Mouse (Mus musculus) lung, adult 2 months (tissue): ENCODE measurements around the gene Dpysl5. TPM values are rescaled to one million over a fixed set of nuclear protein-coding genes. Genes with fewer than 3 reads are reported as not detected.

ENCODE experiments used
- DNase-seq: peaks from one replicate; pipeline ENCODE4 v3.0.0; 2022
- H3K4me1 ChIP-seq: fragments of 200-500 bp; 2 replicates; pipeline ENCODE4 v1.6.1; 2011; ENCODE audit warnings: low read length; ENCODE audit not compliant: control insufficient read depth, insufficient read depth
- H3K4me3 ChIP-seq: fragments of 200-500 bp; replicated peaks from 2 replicates; pipeline ENCODE3; 2011; ENCODE audit warnings: low read depth, mild to moderate bottlenecking, control low read depth, low read length; ENCODE audit errors: extremely low read depth
- CTCF ChIP-seq: fragments of 200-500 bp; IDR thresholded peaks from 2 replicates; pipeline ENCODE4 v1.5.1; 2011; ENCODE audit warnings: mild to moderate bottlenecking, low read length, control low read depth; ENCODE audit not compliant: insufficient read depth
- POLR2A ChIP-seq: fragments of 200-500 bp; IDR thresholded peaks from 2 replicates; pipeline ENCODE4 v1.6.1; 2011; ENCODE audit warnings: low read depth, mild to moderate bottlenecking, control low read depth, low read length, borderline replicate concordance; ENCODE audit errors: extremely low read depth
- WGBS: fragments of 180-500 bp; shearing (Covaris S2); methylation state at CpG from one replicate; pipeline ENCODE4 v1.1.7; 2018; 5-methylcytosine and 5-hydroxymethylcytosine counted together
- polyA plus RNA-seq: library from polyadenylated mRNA; depleted of rRNA; stranded (reverse); fragments of >200 nt; gene quantifications from 2 replicates; pipeline ENCODE4 v1.2.3, GENCODE M21; 2012

The Dpysl5 gene
- polyA plus RNA-seq, 1 experiment, result 5.6 TPM

DNA sequence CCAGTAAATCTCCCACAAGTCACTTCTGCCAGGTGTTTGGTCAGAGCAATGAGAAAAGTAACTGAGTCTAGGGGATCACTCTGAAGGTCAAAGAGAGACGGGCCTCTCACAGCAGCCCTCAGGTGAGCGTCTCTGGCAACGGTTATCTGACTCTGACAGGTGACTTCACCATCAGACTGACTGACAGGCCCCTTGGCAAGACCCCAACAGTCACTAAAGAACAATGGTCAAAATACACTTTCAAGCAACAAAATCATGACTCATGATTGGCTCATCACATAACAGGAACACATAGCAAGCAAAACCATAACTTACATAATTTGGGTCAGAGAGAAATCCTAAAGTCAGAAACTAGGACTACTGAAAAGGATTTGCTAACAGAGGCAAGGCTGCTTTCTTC is 9.5 kb upstream of the Dpysl5 start:
- WGBS, result 69% methylated on average over 3 of the region's 3 CpGs
- Histone ChIP-seq H3K4me3 (no peak overlapping the region), H3K4me1 (no peaks in the 10 kb centered on the region)
- TF ChIP-seq POLR2A, result no peak
- no peak for TF ChIP-seq CTCF
- DNase-seq, result no peak

DNA sequence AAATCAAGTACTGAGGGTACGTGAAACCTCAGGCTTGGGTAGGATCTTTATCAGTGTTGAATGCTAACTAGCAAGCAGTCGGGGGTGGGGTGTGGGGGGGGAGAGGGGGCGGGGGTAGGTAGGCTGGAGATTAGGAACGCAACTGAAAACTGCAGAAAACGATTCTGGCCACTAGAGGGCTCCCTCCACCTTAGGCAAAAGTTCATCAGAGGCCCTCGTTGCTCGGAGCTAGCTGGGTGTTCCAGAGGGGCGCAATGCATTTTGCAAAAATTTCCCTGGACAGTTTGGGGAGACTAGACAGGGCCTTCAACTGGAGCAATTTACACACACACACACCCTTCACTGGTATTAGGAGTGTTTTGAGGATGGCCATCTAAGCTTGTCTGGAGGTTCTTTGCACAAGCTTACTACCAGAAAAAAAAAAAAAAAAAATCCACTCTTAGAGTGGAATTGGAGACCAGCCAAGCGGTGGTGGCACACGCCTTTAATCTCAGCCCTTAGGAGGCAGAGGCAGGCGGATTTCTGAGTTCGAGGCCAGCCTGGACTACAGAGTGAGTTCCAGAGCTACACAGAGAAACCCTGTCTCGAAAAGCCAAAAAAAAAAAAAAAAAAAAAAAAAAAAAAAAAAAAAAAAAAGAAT is 1.5 kb upstream of the Dpysl5 start:
- peaks cover 9% of the 10 kb centered on the region for H3K4me1 ChIP-seq
- peak; percentile 58 for DNase-seq
- 9% methylated on average over 13 of the region's 13 CpGs for WGBS
- no peak overlapping the region for H3K4me3 ChIP-seq
- TF ChIP-seq CTCF (peak; percentile 91), POLR2A (no peak)

- Histone ChIP-seq H3K4me1 (peaks cover 9% of the 10 kb centered on the region), H3K4me3 (no peak overlapping the region)
- TF ChIP-seq POLR2A, result no peak
- no peak for TF ChIP-seq CTCF
- DNase-seq, result no peak
- 25% methylated on average over 8 of the region's 8 CpGs for WGBS
Observed at GRCm38 (mm10) chr5:30710486-30710885, 878 bp upstream of the Dpysl5 start.

DNA sequence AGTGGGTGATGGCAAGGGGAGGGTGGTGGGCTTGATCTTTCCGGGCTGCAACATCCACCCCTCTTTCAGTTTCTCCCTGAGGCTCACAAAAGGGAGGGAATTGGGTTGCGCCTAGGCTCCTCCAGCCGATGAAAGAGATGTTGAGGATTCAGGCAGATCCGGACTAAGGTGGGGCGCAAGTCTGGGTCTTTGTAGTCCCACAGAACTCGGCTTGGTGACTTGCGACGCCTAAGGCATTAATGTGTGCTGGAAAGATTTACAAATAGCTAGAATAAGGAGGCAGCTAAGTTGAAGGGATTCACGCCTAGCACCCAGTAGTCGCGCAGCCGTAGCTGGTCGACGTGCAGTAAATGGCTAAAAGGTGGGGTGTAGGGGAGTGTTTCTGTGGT is 632 bp downstream of the Dpysl5 start:
- WGBS, result 1% methylated on average over 14 of the region's 14 CpGs
- TF ChIP-seq CTCF (no peak), POLR2A (no peak)
- H3K4me1 ChIP-seq, result peaks cover 9% of the 10 kb centered on the region
- no peak for DNase-seq
- H3K4me3 ChIP-seq, result peak overlapping the region; percentile 57

GRCm38 (mm10) chr5:30712441-30713298 is 1.3 kb downstream of the Dpysl5 start:
- no peak for TF ChIP-seq CTCF
- no peak for TF ChIP-seq POLR2A
- 1% methylated on average over 43 of the region's 43 CpGs for WGBS
- peaks cover 9% of the 10 kb centered on the region for H3K4me1 ChIP-seq
- peak overlapping the region; percentile 57 for H3K4me3 ChIP-seq
- DNase-seq, result peak; percentile 12

DNA sequence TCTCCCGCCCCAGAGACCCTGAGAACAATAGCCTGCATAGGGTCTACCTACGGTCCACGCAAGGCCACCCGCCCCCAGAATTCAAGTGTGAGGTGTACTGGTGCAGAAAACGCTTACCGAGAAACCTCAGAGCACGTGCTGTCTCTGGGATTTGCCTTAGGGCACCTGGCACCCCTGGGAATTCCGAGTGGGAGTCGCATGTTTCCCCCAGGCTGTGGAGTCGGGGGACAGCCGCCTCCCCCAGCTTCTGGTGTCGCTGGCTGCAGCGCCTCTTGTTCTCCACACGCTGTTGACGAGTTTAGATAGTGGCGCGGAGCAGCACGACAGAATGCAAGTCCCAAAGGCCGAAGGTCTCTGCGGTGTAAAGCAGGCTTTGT is 1.9 kb downstream of the Dpysl5 start:
- peak; percentile 12 for DNase-seq
- Histone ChIP-seq H3K4me1 (peaks cover 9% of the 10 kb centered on the region), H3K4me3 (no peak overlapping the region)
- WGBS, result 4% methylated on average over 20 of the region's 20 CpGs
- no peak for TF ChIP-seq CTCF
- TF ChIP-seq POLR2A, result no peak

- 26% methylated on average over 11 of the region's 11 CpGs for WGBS
- peaks cover 9% of the 10 kb centered on the region for H3K4me1 ChIP-seq
- no peak for DNase-seq
- no peak overlapping the region for H3K4me3 ChIP-seq
- TF ChIP-seq POLR2A (no peak), CTCF (no peak)
Observed at GRCm38 (mm10) chr5:30713691-30714090, 2.3 kb downstream of the Dpysl5 start.

- no peak for DNase-seq
- TF ChIP-seq CTCF, result no peak
- no peak for TF ChIP-seq POLR2A
- H3K4me1 ChIP-seq, result peaks cover 7% of the 10 kb centered on the region
- H3K4me3 ChIP-seq, result no peak overlapping the region
- WGBS, result 90% methylated on average over 2 of the region's 2 CpGs
Observed at GRCm38 (mm10) chr5:30716311-30716710, 4.9 kb downstream of the Dpysl5 start.

GRCm38 (mm10) chr5:30717506-30717905 is 6.1 kb downstream of the Dpysl5 start:
- TF ChIP-seq POLR2A, result no peak
- no peak for TF ChIP-seq CTCF
- Histone ChIP-seq H3K4me3 (no peak overlapping the region), H3K4me1 (peaks cover 4% of the 10 kb centered on the region)
- no peak for DNase-seq
- WGBS, result 86% methylated on average over 4 of the region's 4 CpGs

DNA sequence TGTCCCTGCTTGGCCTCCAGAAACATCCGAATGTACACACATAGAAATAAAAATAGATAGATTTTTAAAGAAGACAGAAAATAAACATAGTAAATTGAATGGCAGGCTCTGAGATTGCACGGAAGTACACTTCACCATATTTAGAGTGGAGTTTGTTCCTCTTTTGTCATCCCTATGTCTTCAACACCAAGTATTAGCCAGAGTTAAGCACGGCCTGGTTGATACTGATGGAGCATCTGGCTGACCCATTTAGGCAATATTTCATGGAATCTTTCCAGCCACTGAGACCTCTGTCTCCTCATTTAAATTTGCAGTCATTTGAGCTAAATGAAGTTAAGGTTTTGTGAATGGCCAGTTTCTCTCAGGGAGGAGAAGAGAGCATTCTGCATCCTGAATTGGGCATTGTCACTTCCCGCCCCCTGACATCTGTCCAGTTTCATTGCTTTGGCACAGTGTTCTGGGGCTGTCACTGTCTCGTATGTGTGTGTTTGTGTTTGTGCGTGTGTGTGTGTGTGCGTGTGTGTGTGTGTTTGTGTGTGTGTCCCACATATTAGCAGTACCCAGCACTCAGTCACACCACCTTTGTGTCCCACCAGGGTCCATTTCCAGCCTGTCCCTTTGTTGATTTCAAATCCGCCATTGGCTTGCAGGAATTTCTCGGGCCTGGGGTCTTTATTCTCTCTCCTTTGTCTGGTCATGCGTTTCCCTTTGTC is 6.8 kb downstream of the Dpysl5 start:
- no peak overlapping the region for H3K4me3 ChIP-seq
- no peak for DNase-seq
- no peaks in the 10 kb centered on the region for H3K4me1 ChIP-seq
- WGBS, result 66% methylated on average over 10 of the region's 10 CpGs
- TF ChIP-seq POLR2A (no peak), CTCF (no peak)
